Mouse (Mus musculus) neural tube, embryonic 11.5 days (tissue): ENCODE measurements at regions not wholly inside any gene's neighbourhood (a gene's known extent, or its start where the extent isn't known, plus 50 kb on each side); places are given as distances from the start of the nearest gene placed in this dataset.
A peak's percentile ranks its signal among the peaks of the same experiment; 100 is the strongest.

Experiments used
- ATAC-seq: fragments of 200-750 bp; cut with Nextera tagmentation; 2 replicates; pipeline ENCODE4 v1.8.0; 2017; ENCODE audit warnings: moderate number of reproducible peaks, mild to moderate bottlenecking, moderate TSS enrichment, moderate library complexity; ENCODE audit not compliant: insufficient read depth, low FRiP score, low TSS enrichment
- DNase-seq: peaks from one replicate; pipeline ENCODE4 v3.0.0-alpha.2; 2015; ENCODE audit warnings: low spot score
- H3K27ac ChIP-seq: fragments of 300-500 bp; sonication (generic); 2 replicates; pipeline ENCODE4 v1.5.1; 2014; ENCODE audit warnings: low read depth, mild to moderate bottlenecking, low read length
- H3K27me3 ChIP-seq: fragments of 300-500 bp; sonication (generic); 2 replicates; pipeline ENCODE4 v1.6.1; 2014; ENCODE audit warnings: mild to moderate bottlenecking, low read length, mixed read lengths; ENCODE audit not compliant: control insufficient read depth, insufficient read depth
- H3K36me3 ChIP-seq: fragments of 300-500 bp; sonication (generic); 2 replicates; pipeline ENCODE4 v1.6.1; 2014; ENCODE audit warnings: mild to moderate bottlenecking, low read length, moderate library complexity, mixed read lengths; ENCODE audit not compliant: control insufficient read depth, insufficient read depth
- H3K4me1 ChIP-seq: fragments of 300-500 bp; sonication (generic); 2 replicates; pipeline ENCODE4 v1.6.1; 2014; ENCODE audit warnings: low read length, mixed read lengths; ENCODE audit not compliant: control insufficient read depth, insufficient read depth
- H3K4me2 ChIP-seq: fragments of 300-500 bp; sonication (generic); 2 replicates; pipeline ENCODE4 v1.6.1; 2014; ENCODE audit warnings: low read depth, mild to moderate bottlenecking, moderate library complexity
- H3K4me3 ChIP-seq: fragments of 300-500 bp; sonication (generic); 2 replicates; pipeline ENCODE4 v1.5.1; 2014; ENCODE audit warnings: low read depth, low read length
- H3K9ac ChIP-seq: fragments of 300-500 bp; sonication (generic); 2 replicates; pipeline ENCODE4 v1.6.1; 2014; ENCODE audit warnings: mild to moderate bottlenecking, low read length
- H3K9me3 ChIP-seq: fragments of 300-500 bp; sonication (generic); 2 replicates; pipeline ENCODE4 v1.6.1; 2016; ENCODE audit warnings: low read length; ENCODE audit not compliant: control insufficient read depth
- WGBS: fragments of 180-500 bp; shearing (Covaris S2); extraction: QIAGEN DNeasy Blood & Tissue Kit; methylation state at CpG from one replicate; pipeline ENCODE4 v1.1.7; 2014; 5-methylcytosine and 5-hydroxymethylcytosine counted together

- H3K9ac ChIP-seq: no peak overlapping the region
- no peak overlapping the region for H3K4me2 ChIP-seq
- H3K9me3 ChIP-seq: no peaks in the 10 kb centered on the region
- no peak for DNase-seq
- H3K27ac ChIP-seq: no peak overlapping the region
- ATAC-seq: no peak
- WGBS: 70% methylated on average over 7 of the region's 7 CpGs
- H3K4me1 ChIP-seq: no peaks in the 10 kb centered on the region
- H3K36me3 ChIP-seq: no peaks in the 10 kb centered on the region
- H3K4me3 ChIP-seq: no peak overlapping the region
- H3K27me3 ChIP-seq: no peaks in the 10 kb centered on the region
These were observed 131.5 kb upstream of the Jag1 start for GRCm38 (mm10) chr2:137247931-137248330.

GRCm38 (mm10) chr2:137244370-137244769 lies 127.9 kb upstream of the Jag1 start:
- H3K36me3 ChIP-seq: no peaks in the 10 kb centered on the region
- H3K27me3 ChIP-seq: no peaks in the 10 kb centered on the region
- 83% methylated on average over 6 of the region's 6 CpGs for WGBS
- no peak overlapping the region for H3K4me3 ChIP-seq
- no peak overlapping the region for H3K9ac ChIP-seq
- no peaks in the 10 kb centered on the region for H3K9me3 ChIP-seq
- H3K4me1 ChIP-seq: no peaks in the 10 kb centered on the region
- no peak overlapping the region for H3K27ac ChIP-seq
- DNase-seq (no peak), ATAC-seq (no peak)
- H3K4me2 ChIP-seq: no peak overlapping the region

- no peak for DNase-seq
- H3K27me3 ChIP-seq: no peaks in the 10 kb centered on the region
- H3K4me1 ChIP-seq: no peaks in the 10 kb centered on the region
- 23% methylated on average over 5 of the region's 5 CpGs for WGBS
- no peak overlapping the region for H3K4me2 ChIP-seq
- no peaks in the 10 kb centered on the region for H3K9me3 ChIP-seq
- no peak for ATAC-seq
- no peaks in the 10 kb centered on the region for H3K36me3 ChIP-seq
- no peak overlapping the region for H3K27ac ChIP-seq
- H3K9ac ChIP-seq: no peak overlapping the region
- no peak overlapping the region for H3K4me3 ChIP-seq
These were observed 127.5 kb upstream of the Jag1 start for GRCm38 (mm10) chr2:137243914-137244313.

GRCm38 (mm10) chr2:137236961-137237360 lies 120.5 kb upstream of the Jag1 start:
- Histone ChIP-seq H3K4me2 (no peak overlapping the region), H3K27me3 (no peaks in the 10 kb centered on the region), H3K4me3 (no peak overlapping the region), H3K36me3 (no peaks in the 10 kb centered on the region), H3K27ac (no peak overlapping the region), H3K9me3 (no peaks in the 10 kb centered on the region), H3K9ac (no peak overlapping the region), H3K4me1 (no peaks in the 10 kb centered on the region)
- ATAC-seq (no peak), DNase-seq (no peak)
- 74% methylated on average over 3 of the region's 3 CpGs for WGBS

GRCm38 (mm10) chr2:137233936-137234335 lies 117.5 kb upstream of the Jag1 start:
- Histone ChIP-seq H3K4me2 (no peak overlapping the region), H3K36me3 (no peaks in the 10 kb centered on the region), H3K4me1 (no peaks in the 10 kb centered on the region), H3K27me3 (no peaks in the 10 kb centered on the region), H3K9ac (no peak overlapping the region), H3K4me3 (no peak overlapping the region), H3K9me3 (no peaks in the 10 kb centered on the region), H3K27ac (no peak overlapping the region)
- ATAC-seq (no peak), DNase-seq (no peak)
- WGBS: 92% methylated on average over 3 of the region's 3 CpGs

GRCm38 (mm10) chr2:137231161-137231560 lies 114.7 kb upstream of the Jag1 start:
- H3K27ac ChIP-seq: no peak overlapping the region
- no peak overlapping the region for H3K4me3 ChIP-seq
- H3K36me3 ChIP-seq: no peaks in the 10 kb centered on the region
- DNase-seq (no peak), ATAC-seq (no peak)
- H3K9me3 ChIP-seq: no peaks in the 10 kb centered on the region
- H3K9ac ChIP-seq: no peak overlapping the region
- H3K27me3 ChIP-seq: no peaks in the 10 kb centered on the region
- no peak overlapping the region for H3K4me2 ChIP-seq
- H3K4me1 ChIP-seq: no peaks in the 10 kb centered on the region

GRCm38 (mm10) chr2:137229422-137230069 lies 113.1 kb upstream of the Jag1 start:
- H3K9me3 ChIP-seq: no peaks in the 10 kb centered on the region
- peak; percentile 57 for DNase-seq
- H3K4me3 ChIP-seq: no peak overlapping the region
- WGBS: 24% methylated on average over 1 of the region's 1 CpGs
- ATAC-seq: peak; percentile 88
- H3K27ac ChIP-seq: 0 out of 2 replicates have a peak overlapping the region, but pooled peaks have one; percentile 50
- H3K36me3 ChIP-seq: no peaks in the 10 kb centered on the region
- no peak overlapping the region for H3K9ac ChIP-seq
- H3K27me3 ChIP-seq: no peaks in the 10 kb centered on the region
- no peak overlapping the region for H3K4me2 ChIP-seq
- no peaks in the 10 kb centered on the region for H3K4me1 ChIP-seq

GRCm38 (mm10) chr2:137227495-137227894 lies 111.1 kb upstream of the Jag1 start:
- Histone ChIP-seq H3K27me3 (no peaks in the 10 kb centered on the region), H3K36me3 (no peaks in the 10 kb centered on the region), H3K9ac (no peak overlapping the region), H3K4me1 (no peaks in the 10 kb centered on the region), H3K4me3 (no peak overlapping the region), H3K4me2 (no peak overlapping the region), H3K27ac (no peak overlapping the region), H3K9me3 (no peaks in the 10 kb centered on the region)
- DNase-seq (no peak), ATAC-seq (no peak)
- 87% methylated on average over 4 of the region's 4 CpGs for WGBS

GRCm38 (mm10) chr2:137224702-137225552 lies 108.5 kb upstream of the Jag1 start:
- Histone ChIP-seq H3K36me3 (no peaks in the 10 kb centered on the region), H3K9me3 (no peaks in the 10 kb centered on the region), H3K4me2 (no peak overlapping the region), H3K4me3 (no peak overlapping the region), H3K27me3 (no peaks in the 10 kb centered on the region), H3K9ac (no peak overlapping the region), H3K4me1 (no peaks in the 10 kb centered on the region), H3K27ac (no peak overlapping the region)
- WGBS: 86% methylated on average over 10 of the region's 10 CpGs
- no peak for ATAC-seq
- no peak for DNase-seq
